Mouse (Mus musculus) T-cell, adult 2 months (primary cell): ENCODE data around the gene Diras2.

ENCODE experiments used
- DNase-seq: peaks from one replicate; pipeline ENCODE4 v3.0.0; 2022; ENCODE audit warnings: low spot score

The Diras2 gene

DNA sequence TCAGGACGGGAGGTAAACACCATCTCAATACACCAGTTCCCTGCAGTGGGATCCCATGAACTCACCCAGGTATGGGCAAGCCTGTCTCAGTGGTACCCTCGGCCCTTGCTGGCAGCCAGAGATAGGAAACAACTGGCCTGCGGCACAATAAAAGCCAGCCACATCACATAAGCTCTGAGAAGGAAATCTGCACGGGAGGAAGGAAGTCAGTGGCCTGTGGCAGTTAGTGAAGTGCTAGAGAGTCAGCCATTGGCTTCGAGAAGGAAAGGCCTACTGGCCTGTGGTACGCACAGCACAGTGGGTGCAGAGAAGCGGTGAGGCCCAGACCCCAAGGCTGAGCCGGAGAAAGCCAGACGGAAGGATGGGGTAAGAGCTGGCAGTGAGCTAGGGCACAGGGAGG, 20.2 kb upstream of the Diras2 start:
- no peak for DNase-seq

DNA sequence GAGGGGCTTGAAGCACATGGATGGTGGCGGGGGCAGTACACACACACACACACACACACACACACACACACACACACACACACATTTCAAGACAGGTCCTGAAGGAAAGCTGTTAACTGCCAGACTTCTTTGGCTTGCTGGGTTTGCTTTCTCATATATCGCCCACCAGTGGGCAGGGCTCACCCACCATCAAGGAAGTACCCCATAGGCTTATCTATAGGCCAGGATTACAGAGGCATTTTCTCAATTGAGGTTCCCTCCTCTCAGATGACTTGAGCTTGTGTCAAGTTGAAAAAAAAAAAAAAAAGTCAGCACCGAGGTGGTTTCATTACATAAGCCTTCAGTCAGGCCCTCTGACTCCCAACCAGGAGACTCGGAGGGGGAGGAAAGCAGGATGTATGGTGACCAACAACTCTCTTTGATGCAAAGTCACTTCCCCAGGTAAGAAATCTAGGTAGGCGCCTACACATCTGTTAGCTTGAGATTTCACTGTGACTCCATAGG, 19.7 kb upstream of the Diras2 start:
- DNase-seq = no peak

DNA sequence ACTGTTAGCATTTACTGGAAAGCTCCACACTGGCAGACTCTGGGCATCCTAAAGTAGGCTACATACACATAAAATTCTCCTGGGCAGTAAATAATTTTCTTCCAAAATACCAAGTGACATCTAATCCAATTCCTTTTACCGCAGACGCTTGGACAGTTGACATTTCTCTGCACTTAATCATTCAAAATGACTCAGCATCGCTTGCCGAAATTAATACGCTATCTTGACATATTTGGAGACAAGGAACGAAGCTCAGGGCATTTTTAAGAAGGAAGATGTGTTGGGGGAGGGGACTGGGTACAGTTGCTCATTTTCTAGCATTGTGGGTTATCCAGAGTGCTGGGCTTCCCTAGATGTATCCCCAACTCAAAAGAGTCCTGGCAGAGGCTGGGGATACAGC, 15.2 kb upstream of the Diras2 start:
- no peak for DNase-seq

DNA sequence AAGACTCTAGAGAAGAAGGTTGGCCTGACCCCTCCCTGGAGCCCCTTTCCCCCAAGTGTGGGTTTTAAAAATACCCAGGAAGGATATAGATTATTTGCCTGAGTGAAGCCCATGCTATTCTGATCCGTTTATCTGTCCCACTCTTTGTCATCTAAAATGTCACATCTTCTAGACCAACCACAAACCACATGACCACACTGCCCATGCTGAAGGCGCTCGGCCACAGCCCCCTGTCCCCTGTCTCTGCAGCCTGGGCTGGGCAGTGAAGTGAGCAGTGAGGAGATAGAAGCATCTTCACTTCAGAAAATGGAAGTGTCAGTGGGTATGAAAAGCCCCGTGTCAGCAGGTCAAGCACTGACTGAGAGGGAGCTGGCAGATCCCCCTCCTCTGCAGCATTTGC, 11.6 kb upstream of the Diras2 start:
- DNase-seq = no peak

DNA sequence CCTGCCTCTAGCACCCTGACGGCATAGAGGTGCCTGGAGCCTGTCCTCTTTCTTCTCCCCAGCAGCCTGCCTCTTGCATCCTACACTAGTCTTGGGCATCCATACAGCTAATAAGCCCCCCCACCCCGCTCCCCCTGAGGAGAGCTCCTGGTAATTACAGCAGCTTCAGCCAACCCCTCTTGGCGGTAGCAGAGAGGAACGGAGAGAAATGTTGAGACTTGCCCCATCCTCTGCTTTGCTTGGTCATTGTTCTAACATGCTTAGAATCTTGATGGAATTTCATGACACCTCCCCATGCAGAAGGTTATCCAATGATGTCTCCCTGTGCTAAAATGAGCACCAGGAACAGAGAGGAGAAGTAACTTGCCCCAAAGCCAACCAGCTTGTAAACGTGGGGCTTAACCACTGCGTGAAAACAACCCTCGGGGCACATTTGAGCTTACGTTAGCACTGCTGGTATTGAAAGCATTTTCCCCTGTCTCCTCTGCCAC, 11.0 kb upstream of the Diras2 start:
- DNase-seq = no peak

DNA sequence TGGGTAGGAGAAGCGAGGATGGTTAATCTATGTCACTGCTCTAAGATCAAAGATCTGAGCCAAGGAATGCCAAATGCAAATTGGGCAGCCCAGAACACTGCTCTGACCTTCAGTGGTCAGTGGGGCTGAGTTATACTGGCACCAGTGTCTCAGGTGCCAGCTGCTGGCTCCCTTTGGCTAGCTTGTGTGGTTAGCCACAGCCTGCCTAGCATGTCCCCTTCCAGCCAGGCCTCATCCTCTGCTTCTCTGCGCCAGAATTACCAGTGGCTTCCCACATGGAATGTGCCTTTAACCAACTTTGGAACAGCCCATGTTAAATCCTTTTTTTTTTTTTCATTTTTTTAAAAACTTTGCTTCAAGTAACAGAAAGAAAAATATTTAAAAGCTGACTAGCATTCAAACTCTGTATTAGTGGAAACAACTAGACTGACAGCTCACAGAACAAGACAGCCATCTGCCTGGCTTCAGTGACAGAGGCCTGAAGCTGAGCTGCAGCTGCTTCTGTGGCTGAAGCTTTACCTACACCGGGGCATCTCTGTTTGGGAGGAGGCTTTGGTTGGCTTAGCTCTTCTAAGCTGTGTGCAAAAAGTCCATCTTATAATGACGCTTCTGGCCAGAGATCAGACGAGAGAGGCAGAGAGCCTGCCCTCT, 10.4 kb upstream of the Diras2 start:
- DNase-seq = no peak

DNA sequence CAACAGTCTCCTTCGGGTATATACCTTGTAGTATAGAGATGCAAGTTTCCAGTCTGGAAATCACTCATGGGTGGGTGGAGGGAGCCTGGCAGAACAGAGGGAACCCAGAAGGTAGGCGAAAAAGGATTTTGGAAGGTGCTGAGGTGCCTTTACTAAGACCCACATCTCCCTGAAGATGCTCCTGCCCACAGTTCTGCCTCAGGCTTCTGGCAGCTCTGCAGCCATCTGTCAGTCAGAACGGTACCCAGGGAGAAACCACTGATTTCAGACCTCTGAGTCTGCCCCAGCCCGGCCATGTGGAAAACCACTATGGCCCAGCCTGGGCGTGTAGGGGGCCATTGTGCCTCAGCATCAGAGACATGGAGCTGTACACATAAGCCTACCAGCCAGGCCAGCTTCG, 8.4 kb upstream of the Diras2 start:
- DNase-seq = no peak

DNA sequence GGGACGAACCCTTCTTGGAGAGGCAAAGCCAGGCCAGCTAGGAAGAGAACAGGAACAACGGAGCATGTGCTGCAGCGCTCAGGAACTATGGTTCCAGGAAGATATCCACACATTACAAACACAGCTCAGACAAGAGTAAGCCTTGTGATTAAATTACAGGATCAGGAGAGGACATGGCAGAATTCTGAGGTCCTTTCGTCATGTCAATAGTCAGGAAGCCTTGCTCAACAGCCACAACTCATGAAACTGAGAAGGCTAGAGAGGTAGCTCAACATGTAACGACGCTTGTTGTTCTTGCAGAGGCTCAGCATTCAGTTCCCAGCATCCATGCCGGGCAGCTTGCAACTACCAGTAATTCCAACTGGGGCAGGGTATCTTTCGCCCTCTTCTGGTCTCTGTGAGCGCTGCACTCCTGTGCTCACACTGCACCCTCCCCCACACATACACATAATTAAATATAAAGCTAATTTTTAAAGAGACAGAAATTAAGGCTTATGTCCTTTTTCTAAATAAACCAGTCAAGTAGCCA, 7.6 kb upstream of the Diras2 start:
- DNase-seq = no peak

DNA sequence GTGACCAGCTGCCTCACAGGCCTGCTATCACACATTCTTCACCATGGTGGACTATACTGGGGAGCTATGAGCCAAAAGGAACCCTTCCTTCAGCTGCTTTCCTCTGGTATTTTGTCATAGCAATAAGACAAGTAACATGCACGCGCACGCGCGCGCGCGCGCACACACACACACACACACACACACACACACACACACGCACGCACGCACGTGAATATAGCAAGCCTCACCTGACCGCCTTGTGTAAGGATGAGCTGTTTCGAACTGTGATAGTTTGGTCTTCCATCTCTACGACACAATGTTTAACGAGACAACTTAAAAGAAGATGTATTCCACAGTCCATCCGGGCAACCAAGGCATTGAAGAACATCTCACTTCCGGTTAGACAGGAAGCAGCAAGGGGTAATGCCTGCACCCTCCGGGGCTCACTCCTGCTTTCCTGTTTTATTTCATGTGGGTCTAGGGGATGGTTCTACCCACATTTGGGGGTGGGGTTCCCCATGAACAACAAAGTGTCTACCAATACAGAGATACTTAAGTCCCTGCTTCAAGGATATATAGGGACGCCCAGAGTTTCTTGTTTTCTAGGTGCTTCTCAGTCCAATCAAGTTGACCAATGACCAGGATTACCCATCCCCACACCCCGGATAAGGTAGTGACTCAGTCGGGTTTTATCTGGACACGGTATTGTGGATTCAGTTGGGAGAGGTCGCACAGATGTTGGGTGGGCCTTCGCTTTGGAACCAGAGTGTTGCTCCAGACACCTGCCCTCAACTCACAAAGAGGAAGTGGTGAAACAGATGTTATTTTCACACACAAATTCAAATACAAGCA, 6.9 kb upstream of the Diras2 start:
- peak; percentile 30 for DNase-seq

DNA sequence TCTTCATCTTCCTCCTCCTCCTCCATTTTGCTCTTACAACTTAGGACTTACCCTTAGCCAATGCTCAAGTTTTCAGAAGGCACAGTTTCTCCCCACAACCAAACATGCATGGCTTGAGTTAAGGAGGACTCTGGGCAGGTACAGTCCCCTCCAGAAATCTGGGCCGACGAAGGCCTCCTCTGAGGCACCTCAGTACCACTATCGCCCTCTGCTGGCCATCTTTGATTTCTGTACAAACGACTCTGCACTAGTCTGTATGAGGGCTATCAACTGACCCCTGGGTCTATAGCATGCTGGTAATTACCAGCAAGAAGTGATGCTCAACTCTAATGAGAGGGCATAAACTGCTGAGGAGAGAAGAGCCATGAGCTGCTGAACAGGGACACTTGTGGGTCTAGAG, 4.5 kb upstream of the Diras2 start:
- peak; percentile 25 for DNase-seq

DNA sequence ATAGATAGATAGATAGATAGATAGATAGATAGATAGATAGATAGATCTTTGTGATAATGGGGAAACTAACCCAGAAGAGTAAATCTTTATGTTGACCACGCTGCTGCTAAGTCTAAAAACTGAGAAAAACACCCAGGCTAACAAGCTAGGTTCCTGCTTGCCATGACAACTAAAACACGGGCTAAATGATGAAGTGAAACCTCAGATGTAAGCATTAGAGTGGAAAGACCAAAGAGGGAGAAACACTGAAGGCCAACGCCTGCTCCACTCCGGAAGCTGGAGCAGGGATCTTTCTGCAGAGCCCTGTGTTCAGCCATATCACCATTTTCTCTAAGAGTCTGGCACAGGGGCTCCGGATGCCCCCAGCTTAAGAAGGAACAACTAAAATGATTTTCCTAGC, 2.6 kb upstream of the Diras2 start:
- no peak for DNase-seq

DNA sequence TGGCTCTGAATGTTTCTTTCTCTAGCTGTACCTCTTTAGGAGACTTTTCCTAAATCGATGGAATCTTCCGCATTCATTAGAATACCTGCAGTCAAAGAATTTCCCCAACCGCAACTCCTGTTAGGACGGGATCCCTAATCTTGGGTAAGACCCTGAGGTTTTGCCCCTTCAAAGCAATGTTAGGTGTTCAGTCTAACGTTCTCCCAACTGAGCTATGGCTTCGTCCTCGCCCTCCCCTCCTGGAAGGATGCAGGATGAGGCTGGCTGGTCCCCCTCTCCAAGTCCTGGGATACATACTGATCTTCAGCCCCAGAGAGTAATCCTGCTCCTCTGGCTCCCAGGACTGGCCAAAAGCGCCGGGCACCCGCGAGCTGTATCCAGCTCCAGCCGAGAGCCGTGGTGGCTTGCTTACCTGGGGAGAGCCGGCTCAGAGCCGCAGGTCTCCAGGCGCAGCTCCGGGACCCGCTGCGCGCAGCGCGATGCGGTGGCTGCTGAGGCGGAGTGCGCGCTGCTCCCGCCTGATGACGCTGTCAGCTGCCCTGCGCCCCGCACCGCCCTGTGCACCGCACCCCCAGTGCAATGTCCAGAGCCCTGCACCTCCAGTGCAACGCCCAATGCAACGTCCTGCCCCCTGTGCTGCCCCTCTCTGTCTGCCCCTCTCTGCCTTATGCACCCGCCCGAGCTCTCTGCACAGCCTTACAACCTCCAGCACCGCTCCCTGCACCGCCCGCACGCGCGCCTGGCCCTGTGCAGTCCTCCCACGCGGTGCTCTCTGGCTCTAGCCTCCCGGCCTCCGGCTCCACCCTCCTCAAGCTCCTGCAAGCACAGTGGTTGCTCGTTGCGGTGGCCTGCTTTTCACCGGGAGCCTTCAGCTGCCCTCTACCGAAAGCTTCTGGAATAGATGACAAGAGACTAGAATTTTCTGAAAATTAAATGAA, 802 bp downstream of the Diras2 start:
- peak; percentile 23 for DNase-seq

DNA sequence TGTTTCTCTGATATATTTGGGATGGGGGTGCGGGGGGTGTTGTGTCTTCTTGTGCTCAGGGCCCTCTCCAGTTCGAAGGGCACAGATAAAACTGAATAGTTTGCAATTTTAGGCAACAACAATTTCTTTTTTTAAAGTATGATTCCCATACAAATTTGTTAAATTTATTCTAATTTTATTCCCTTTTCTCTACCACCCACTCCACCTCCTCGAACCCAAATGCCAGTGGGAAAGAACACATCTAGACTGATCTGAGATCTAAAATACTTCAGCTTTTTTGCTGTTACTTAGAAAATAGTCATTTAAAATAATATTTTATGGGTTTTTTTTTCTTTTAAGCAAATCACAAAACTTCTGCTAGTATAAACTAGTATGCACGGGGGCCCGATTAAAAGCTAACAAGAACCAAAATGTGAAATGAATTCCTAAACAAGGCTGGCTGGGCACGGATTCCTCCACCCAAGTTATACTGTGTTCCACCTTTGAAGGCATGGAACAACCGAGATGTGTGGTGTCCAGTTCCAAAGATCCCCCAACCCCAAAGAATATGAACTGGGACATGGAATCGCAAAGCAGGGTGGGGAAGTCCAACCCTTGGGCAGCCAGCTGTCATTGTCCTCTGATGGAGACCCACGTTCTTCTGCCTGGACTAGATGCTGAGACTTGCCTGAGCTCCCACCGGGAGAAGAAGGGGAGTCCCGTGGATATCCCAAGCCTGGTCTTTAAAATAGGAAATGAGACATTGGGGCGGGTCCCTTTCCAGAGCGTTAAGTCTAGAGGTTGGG, 1.7 kb downstream of the Diras2 start:
- DNase-seq = no peak

DNA sequence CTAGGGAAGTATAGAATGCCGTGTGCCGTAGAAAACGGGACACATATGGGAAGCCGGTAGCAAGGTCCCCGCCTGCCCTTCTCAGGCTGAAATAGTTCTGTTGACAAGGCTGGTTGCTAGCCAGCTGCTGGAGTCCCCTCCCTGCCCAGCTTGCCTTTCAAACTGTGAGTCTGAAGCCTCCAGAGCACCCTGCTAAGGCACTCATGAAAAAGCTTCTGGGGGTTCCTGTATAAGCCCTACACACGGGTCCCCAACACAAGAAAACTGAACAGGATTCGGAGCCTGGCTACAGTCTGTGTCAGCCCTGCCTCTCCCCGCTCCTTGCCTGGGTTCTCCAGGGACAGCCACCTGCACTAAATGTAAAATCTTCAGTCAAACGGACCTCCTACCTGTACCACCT, 2.3 kb downstream of the Diras2 start:
- no peak for DNase-seq

DNA sequence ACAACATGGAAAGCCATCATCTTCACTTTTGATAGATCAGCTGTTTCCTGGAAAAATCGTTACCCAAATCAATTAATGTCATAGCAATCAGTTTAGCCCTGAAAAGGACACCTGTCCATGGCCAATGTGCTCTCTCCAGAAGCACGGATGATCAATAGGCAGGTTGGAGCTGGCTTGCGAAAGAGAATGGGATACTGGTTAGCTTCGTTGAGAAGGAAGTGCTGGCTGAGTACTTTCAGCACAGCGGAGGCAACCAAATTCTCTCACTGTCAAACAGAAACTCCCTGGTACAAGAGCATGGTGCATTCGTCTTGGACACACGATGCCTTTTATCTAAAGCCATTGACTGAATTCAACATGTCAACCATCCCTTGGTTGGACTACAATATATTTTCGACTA, 2.8 kb downstream of the Diras2 start:
- DNase-seq = no peak

DNA sequence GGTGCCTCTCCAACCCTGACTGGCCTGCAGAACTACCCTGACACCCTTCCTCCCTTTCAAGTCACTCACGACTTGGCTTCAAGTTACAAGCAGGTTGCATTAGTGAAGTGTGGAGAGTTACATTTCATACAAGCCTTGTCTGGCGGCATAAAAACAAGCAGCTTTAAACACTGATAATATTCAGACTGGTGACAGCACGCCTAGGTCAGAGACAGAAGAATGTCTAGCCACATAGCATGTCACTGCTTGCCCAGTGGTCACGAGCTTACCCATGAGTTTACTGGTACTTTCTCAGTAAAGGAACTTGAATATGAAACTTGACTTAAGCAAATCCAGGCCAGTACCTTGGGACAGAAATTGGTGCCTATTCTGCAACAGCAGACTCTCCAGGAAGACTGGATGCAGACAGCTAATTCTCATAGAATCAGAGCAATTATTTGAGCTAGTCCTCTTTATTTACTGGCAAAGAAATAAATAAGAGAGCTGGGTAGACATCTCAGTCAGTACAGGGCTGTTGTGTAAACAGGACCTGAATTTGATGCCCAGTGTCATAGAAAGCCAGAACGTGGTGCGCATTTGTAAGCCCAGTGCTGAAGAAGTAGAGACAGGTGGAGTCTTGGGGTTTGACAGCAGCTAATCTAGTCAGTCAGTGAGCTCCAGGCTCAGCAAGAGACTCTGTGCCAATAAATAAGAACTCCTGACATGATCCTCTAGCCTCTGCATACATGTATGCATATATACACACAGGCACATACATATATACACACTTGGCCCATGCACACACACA, 4.6 kb downstream of the Diras2 start:
- DNase-seq = no peak

DNA sequence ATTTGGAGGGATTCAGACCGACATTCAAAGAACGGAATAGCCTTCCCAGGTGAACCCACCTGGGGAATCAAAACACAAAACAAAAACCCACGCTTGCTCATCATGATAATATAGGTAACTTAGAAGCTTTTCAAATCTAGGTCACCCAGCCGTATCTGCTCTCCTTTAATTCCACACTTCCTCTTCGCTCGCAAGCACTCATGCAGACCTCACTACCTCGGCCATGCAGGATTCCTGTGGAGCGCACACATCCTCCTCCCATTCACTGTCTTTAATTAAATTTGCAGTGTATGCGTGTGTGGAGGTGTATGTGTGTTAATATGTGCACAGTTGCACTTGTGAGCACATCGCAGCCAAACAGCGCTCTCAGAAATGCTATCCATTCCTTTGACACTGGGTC, 6.8 kb downstream of the Diras2 start:
- no peak for DNase-seq

DNA sequence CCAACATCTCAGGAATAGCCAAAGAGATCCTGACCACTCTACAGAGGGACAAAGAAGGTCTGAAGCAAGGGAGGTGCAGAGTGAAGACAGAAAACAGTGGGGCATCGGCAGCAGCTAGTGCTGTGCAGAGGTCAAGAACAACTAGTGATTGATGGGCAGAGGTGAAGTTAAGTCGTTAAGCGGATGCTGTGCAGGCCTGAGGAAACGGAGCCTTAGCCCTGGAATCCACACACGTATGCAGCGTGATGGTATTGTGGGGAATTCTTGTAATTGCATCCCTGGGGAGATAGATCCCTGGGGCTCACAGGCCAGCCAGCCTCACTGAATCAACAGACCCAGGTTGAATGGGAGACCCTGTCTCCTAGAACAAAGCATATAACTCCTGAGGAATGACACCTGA, 9.9 kb downstream of the Diras2 start:
- no peak for DNase-seq

DNA sequence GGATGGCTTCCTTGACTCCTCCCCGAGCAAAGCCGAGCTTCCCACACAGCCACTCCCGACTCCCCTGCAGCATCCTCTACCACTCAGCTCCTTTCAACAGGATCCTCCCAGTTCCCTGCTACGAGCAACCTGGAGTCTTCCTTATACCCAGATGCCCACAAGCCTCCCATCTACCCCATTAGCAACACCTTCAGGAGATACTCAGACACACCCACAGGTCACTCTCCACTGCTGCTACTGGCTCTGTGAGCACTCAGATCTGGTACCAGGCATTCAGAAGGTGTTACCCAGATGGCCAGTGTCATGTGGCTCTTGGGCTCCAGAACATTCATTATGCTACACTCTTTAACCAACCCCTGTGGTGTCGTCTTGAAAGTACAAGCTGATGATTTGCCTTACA, 11.7 kb downstream of the Diras2 start:
- DNase-seq = no peak

DNA sequence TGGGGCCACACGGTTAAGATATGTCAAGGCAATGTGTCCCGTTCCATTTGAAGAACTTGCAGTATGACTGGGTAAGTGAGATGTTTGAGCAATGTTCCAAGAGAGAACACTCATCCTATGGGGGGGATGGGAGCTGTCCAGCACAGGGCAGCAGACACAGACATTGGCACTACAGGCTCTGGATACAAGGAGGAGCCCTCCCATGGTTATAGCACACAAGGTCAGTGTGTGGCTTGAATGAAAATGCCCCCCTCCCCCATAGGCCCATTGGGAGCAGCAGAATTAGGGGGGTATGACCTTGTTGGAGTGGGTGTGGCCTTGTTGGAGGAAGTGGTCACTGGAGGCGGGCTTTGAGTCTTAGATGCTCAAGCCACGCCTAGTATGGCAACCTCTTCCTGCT, 12.7 kb downstream of the Diras2 start:
- no peak for DNase-seq

DNA sequence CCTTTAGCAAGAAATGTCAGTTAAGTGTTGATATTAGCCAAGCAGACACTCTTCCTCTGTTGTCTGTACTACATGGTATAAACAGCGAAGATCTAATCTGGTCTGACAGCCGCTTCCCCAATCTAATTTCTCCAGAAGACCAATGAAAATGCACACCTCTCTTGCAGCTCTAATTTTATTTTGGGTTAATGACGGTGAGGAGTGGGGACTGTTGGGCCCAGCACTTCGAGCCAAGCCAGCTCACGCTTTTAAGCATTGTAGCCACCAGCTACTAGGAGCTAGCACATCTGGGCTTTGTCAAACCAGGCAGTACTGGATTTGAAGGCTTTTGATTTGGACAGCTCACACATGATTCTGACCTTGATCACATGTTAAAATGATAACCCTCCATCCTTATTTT, 14.1 kb downstream of the Diras2 start:
- DNase-seq = no peak
